Mouse (Mus musculus) left cerebral cortex, postnatal 14 days (tissue): Measurements from ENCODE around the gene Pak1ip1. TPM values are rescaled to one million over a fixed set of nuclear protein-coding genes. Genes with fewer than 3 reads are reported as not detected.
A peak's percentile ranks its signal among the peaks of the same experiment; 100 is the strongest.
"Not testable (repeated sequence)": the region's sequence is repeated elsewhere in the genome, so short reads cannot be mapped to it uniquely, and the experiment has no call there.

ENCODE experiments used
- DNase-seq, 2 experiments: peaks; one replicate each; pipeline ENCODE4 v3.0.0; 2021 to 2022; ENCODE audit warnings: low spot score in 2 of 2, mixed read lengths in 1 of 2
- intact Hi-C: fragments of 180-260 bp; cut with DNase I; formaldehyde crosslinking; loops from one replicate; pipeline ENCODE4 v1.15.1; 2025
- total RNA-seq, 2 experiments: library from RNA; stranded (reverse); gene quantifications; 2 replicates each; pipeline ENCODE4 v1.2.3; 2021

The Pak1ip1 gene
- total RNA-seq, 2 experiments from 2014 or later = 35.8 to 36.9 TPM

- DNase-seq, intact Hi-C loops: not testable (repeated sequence)
Measured at GRCm38 (mm10) chr13:40998537-40998936, 2.3 kb upstream of the Pak1ip1 start.

- intact Hi-C loops = loop anchor here (5.0 kb wide), 1 partner anchor 158 kb away; no protein-coding TSS in a partner anchor
- DNase-seq = peak; percentile 31 to 56
Measured at GRCm38 (mm10) chr13:41000140-41000925, 490 bp upstream of the Pak1ip1 start.

- intact Hi-C loops = loop anchor here (5.0 kb wide), 1 partner anchor 160 kb away; no protein-coding TSS in a partner anchor
- no peak for DNase-seq
Measured at GRCm38 (mm10) chr13:41002001-41002400, 1.2 kb downstream of the Pak1ip1 start.

- no peak for DNase-seq
- intact Hi-C loops = no loop called here
Measured at GRCm38 (mm10) chr13:41006244-41006643, 5.4 kb downstream of the Pak1ip1 start.

- no peak for DNase-seq
- intact Hi-C loops = no loop called here
Measured at GRCm38 (mm10) chr13:41008271-41008670, 7.4 kb downstream of the Pak1ip1 start.

GRCm38 (mm10) chr13:41008946-41009345 lies 8.1 kb downstream of the Pak1ip1 start:
- intact Hi-C loops = no loop called here

GRCm38 (mm10) chr13:41015829-41016634 lies 15.2 kb downstream of the Pak1ip1 start, which contains the start of gene Tmem14c:
Tmem14c (plus strand) TSS chr13:41016292.
- intact Hi-C loops = loop anchor here (10.0 kb wide), 1 partner anchor 219 kb away; no protein-coding TSS in a partner anchor
- DNase-seq = peak; percentile 90 to 93

More at GRCm38 (mm10) chr13:41008946-41009345, 8.1 kb downstream of the Pak1ip1 start:
- DNase-seq = no peak

GRCm38 (mm10) chr13:41016797-41017405 lies 16.1 kb downstream of the Pak1ip1 start:
- DNase-seq = no peak
- intact Hi-C loops = loop anchor here (10.0 kb wide), 1 partner anchor 218 kb away; no protein-coding TSS in a partner anchor

- DNase-seq = no peak
- intact Hi-C loops = loop anchor here (10.0 kb wide), 1 partner anchor 217 kb away; no protein-coding TSS in a partner anchor
Measured at GRCm38 (mm10) chr13:41017832-41018231, 17.0 kb downstream of the Pak1ip1 start.

- intact Hi-C loops = loop anchor here (10.0 kb wide), 1 partner anchor 217 kb away; no protein-coding TSS in a partner anchor
- DNase-seq = no peak
Measured at GRCm38 (mm10) chr13:41018236-41018635, 17.4 kb downstream of the Pak1ip1 start.

GRCm38 (mm10) chr13:41018756-41019591 lies 18.2 kb downstream of the Pak1ip1 start:
- DNase-seq = no peak
- intact Hi-C loops = loop anchor here (10.0 kb wide), 1 partner anchor 216 kb away; no protein-coding TSS in a partner anchor

- intact Hi-C loops = no loop called here
Measured at GRCm38 (mm10) chr13:41020494-41020893, 19.7 kb downstream of the Pak1ip1 start.

GRCm38 (mm10) chr13:41021607-41022006 lies 20.8 kb downstream of the Pak1ip1 start:
- DNase-seq = no peak
- intact Hi-C loops = no loop called here

More at GRCm38 (mm10) chr13:41020494-41020893, 19.7 kb downstream of the Pak1ip1 start:
- DNase-seq = no peak

GRCm38 (mm10) chr13:41022099-41022498 lies 21.3 kb downstream of the Pak1ip1 start:
- intact Hi-C loops = no loop called here
- no peak for DNase-seq

- no peak for DNase-seq
- intact Hi-C loops = no loop called here
Measured at GRCm38 (mm10) chr13:41030098-41030497, 29.3 kb downstream of the Pak1ip1 start.

GRCm38 (mm10) chr13:41042511-41042910 lies 41.7 kb downstream of the Pak1ip1 start:
- intact Hi-C loops = no loop called here
- DNase-seq = no peak

- intact Hi-C loops = loop anchor here (5.0 kb wide), 1 partner anchor 259 kb away; no protein-coding TSS in a partner anchor
- no peak for DNase-seq
Measured at GRCm38 (mm10) chr13:41045901-41046300, 45.1 kb downstream of the Pak1ip1 start.

GRCm38 (mm10) chr13:41047280-41047679 lies 46.5 kb downstream of the Pak1ip1 start:
- intact Hi-C loops = loop anchor here (5.0 kb wide), 1 partner anchor 260 kb away; no protein-coding TSS in a partner anchor

More at GRCm38 (mm10) chr13:41047280-41047679, 46.5 kb downstream of the Pak1ip1 start:
- DNase-seq = no peak
